Comparison of ENCODE assay signal across 27 mouse cellular contexts in the genomic region with DNA sequence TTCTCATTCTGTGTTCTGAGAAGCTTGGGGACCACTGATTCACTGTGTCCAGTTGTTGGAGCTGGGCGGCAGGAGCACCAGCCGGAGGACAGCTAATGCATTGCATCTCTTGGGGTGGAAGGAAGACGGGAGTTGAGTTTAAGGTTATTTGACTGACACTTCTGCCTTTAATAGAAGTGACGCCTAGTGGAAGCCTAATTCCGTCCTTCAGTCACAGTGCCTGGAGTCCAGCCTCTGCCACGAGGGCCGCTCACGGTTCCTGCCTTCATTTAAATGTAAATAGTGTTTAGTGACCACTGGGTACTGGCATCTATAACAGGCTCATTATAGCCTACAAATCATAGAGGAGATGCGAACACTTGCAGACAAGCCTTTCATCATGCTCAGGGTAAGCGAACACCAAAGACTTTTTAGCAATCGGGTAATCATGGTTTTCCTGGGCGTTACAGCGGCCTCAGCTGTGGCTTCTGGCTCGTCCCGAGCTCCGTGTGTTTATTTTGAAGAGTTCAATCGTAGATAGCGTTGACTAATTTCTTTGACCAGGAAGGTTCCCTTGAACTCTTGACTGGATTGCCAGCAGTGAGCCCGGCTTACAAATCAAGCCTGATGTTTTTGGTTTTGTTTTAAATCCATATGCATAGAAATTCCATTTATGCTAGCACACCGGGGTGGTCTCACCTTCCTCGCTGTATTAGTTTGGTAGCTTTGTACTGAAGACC. TPM values are rescaled to one million over a fixed set of nuclear protein-coding genes. Genes with fewer than 3 reads are reported as not detected.
DNase-seq lines count a peak whose midpoint lies in the region; ATAC-seq lines count a peak whose summit lies in the region.
"Had no signal": no experiment of that assay in that cellular context is flagged by ENCODE, and none has a peak within 500 bp of the region (broad histone marks: within the 10 kb centered on the region; RNA-seq: fewer than 3 reads in every experiment).

No protein-coding gene starts in this region.

- peaks cover 10% of the 10 kb centered on the region for H3K36me3 ChIP-seq in embryonic facial prominence, embryonic 13.5 days
- peaks cover 37% of the 10 kb centered on the region for H3K36me3 ChIP-seq in embryonic facial prominence, embryonic 10.5 days (replicated peaks)
- H3K36me3 ChIP-seq in heart, embryonic 13.5 days: peaks cover 14% of the 10 kb centered on the region
- peaks cover 25% of the 10 kb centered on the region for H3K36me3 ChIP-seq in midbrain, embryonic 10.5 days
- 0 out of 2 replicates have a peak, but pooled peaks cover 3% of the 10 kb centered on the region for H3K36me3 ChIP-seq in midbrain, embryonic 13.5 days
- H3K36me3 ChIP-seq: embryonic facial prominence, embryonic 12.5 days; intestine, embryonic 15.5 days; neural tube, embryonic 12.5 days; stomach, embryonic 15.5 days had no signal

- H3K4me2 ChIP-seq in embryonic facial prominence, embryonic 13.5 days: no peak overlapping the region
- H3K4me2 ChIP-seq in heart, embryonic 13.5 days: no peak overlapping the region
- no peak overlapping the region for H3K4me2 ChIP-seq in midbrain, embryonic 13.5 days (replicated peaks)
- H3K4me2 ChIP-seq: embryonic facial prominence, embryonic 12.5 days; intestine, embryonic 15.5 days; neural tube, embryonic 12.5 days; stomach, embryonic 15.5 days had no signal

- H3K9ac ChIP-seq in embryonic facial prominence, embryonic 13.5 days: no peak overlapping the region
- H3K9ac ChIP-seq in heart, embryonic 13.5 days: no peak overlapping the region
- H3K9ac ChIP-seq in midbrain, embryonic 13.5 days (replicated peaks): no peak overlapping the region
- H3K9ac ChIP-seq: embryonic facial prominence, embryonic 12.5 days; intestine, embryonic 15.5 days; liver, postnatal 0 days; neural tube, embryonic 12.5 days; stomach, embryonic 15.5 days had no signal

- no peak overlapping the region for H3K4me3 ChIP-seq in embryonic facial prominence, embryonic 13.5 days
- H3K4me3 ChIP-seq in embryonic facial prominence, embryonic 10.5 days: no peak overlapping the region
- no peak overlapping the region for H3K4me3 ChIP-seq in heart, embryonic 13.5 days
- no peak overlapping the region for H3K4me3 ChIP-seq in midbrain, embryonic 10.5 days
- H3K4me3 ChIP-seq in midbrain, embryonic 13.5 days (replicated peaks): no peak overlapping the region
- H3K4me3 ChIP-seq: embryonic facial prominence, embryonic 12.5 days; heart, adult 2 months; hindbrain, embryonic 10.5 days; intestine, embryonic 15.5 days; neural tube, embryonic 12.5 days; stomach, embryonic 15.5 days had no signal

- 80% methylated on average over 21 of the region's 21 CpGs for WGBS in embryonic facial prominence, embryonic 13.5 days
- 87% methylated on average over 21 of the region's 21 CpGs for WGBS in embryonic facial prominence, embryonic 10.5 days
- 76% methylated on average over 21 of the region's 21 CpGs for WGBS in heart, embryonic 13.5 days
- 82% methylated on average over 21 of the region's 21 CpGs for WGBS in midbrain, embryonic 10.5 days
- WGBS in midbrain, embryonic 13.5 days: 59% methylated on average over 21 of the region's 21 CpGs

- 0 out of 2 replicates have a peak overlapping the region, but pooled peaks have one; percentile 1 for H3K27ac ChIP-seq in embryonic facial prominence, embryonic 13.5 days
- H3K27ac ChIP-seq in embryonic facial prominence, embryonic 10.5 days (replicated peaks): no peak overlapping the region
- peak overlapping the region; percentile 78; the same call in 1 of the 2 replicates for H3K27ac ChIP-seq in heart, embryonic 13.5 days (replicated peaks)
- H3K27ac ChIP-seq in midbrain, embryonic 10.5 days (replicated peaks): 0 out of 2 replicates have a peak overlapping the region, but pooled peaks have one; percentile 23
- no peak overlapping the region for H3K27ac ChIP-seq in midbrain, embryonic 13.5 days
- H3K27ac ChIP-seq: embryonic facial prominence, embryonic 12.5 days; heart, adult 2 months; hindbrain, embryonic 10.5 days; intestine, embryonic 15.5 days; macrophage; neural tube, embryonic 12.5 days; stomach, embryonic 15.5 days had no signal

- H3K27me3 ChIP-seq in embryonic facial prominence, embryonic 13.5 days: no peaks in the 10 kb centered on the region
- H3K27me3 ChIP-seq in embryonic facial prominence, embryonic 10.5 days (replicated peaks; ENCODE audit: low read depth, poor library complexity, severe bottlenecking): no peaks in the 10 kb centered on the region
- no peaks in the 10 kb centered on the region for H3K27me3 ChIP-seq in heart, embryonic 13.5 days (replicated peaks)
- H3K27me3 ChIP-seq in midbrain, embryonic 10.5 days (ENCODE audit: low read depth, poor library complexity, severe bottlenecking): no peaks in the 10 kb centered on the region
- no peaks in the 10 kb centered on the region for H3K27me3 ChIP-seq in midbrain, embryonic 13.5 days
- H3K27me3 ChIP-seq: embryonic facial prominence, embryonic 12.5 days; intestine, embryonic 15.5 days; neural tube, embryonic 12.5 days; stomach, embryonic 15.5 days had no signal

- no peak for ATAC-seq in embryonic facial prominence, embryonic 13.5 days (ENCODE audit: insufficient number of reproducible peaks, insufficient read depth, low FRiP score, low TSS enrichment, low read depth)
- no peak for ATAC-seq in heart, embryonic 13.5 days (ENCODE audit: extremely low read depth, insufficient number of reproducible peaks, low FRiP score, low TSS enrichment)
- ATAC-seq in midbrain, embryonic 13.5 days: no peak
- ATAC-seq: CD4-positive, CD25-positive, alpha-beta regulatory T cell, adult 4 months; hindbrain, embryonic 16.5 days; intestine, embryonic 15.5 days; liver, postnatal 0 days; lung, postnatal 0 days had no signal

- peaks cover 53% of the 10 kb centered on the region for H3K4me1 ChIP-seq in embryonic facial prominence, embryonic 13.5 days
- H3K4me1 ChIP-seq in embryonic facial prominence, embryonic 10.5 days: peaks cover 39% of the 10 kb centered on the region
- peaks cover 61% of the 10 kb centered on the region for H3K4me1 ChIP-seq in heart, embryonic 13.5 days
- peaks cover 42% of the 10 kb centered on the region for H3K4me1 ChIP-seq in midbrain, embryonic 10.5 days
- H3K4me1 ChIP-seq in midbrain, embryonic 13.5 days (replicated peaks): peaks cover 26% of the 10 kb centered on the region

- no peak for DNase-seq in embryonic facial prominence, embryonic 10.5 days (ENCODE audit: low spot score)
- no peak for DNase-seq in heart, adult 8-10 months (ENCODE audit: low spot score)
- DNase-seq in midbrain, embryonic 10.5 days (ENCODE audit: low spot score): no peak
- peak; percentile 69 for DNase-seq in skeletal muscle tissue, adult 2 months (ENCODE audit: low read depth, low spot score)
- no peak for DNase-seq in cerebellum, adult 9-10 months
- DNase-seq: adrenal gland, postnatal 25 days; cerebellum, adult 11 months; cerebellum, postnatal 10 days; heart, adult 2 months; kidney, adult 8-10 months; kidney, postnatal 25 days; liver; liver, postnatal 0 days; thymus, adult 18-20 months; thymus, postnatal 4 days had no signal

- H3K9me3 ChIP-seq in embryonic facial prominence, embryonic 13.5 days: no peaks in the 10 kb centered on the region
- H3K9me3 ChIP-seq in embryonic facial prominence, embryonic 10.5 days: no peaks in the 10 kb centered on the region
- H3K9me3 ChIP-seq in heart, embryonic 13.5 days: no peaks in the 10 kb centered on the region
- H3K9me3 ChIP-seq in midbrain, embryonic 10.5 days (replicated peaks): no peaks in the 10 kb centered on the region
- H3K9me3 ChIP-seq in midbrain, embryonic 13.5 days: no peaks in the 10 kb centered on the region
- H3K9me3 ChIP-seq: embryonic facial prominence, embryonic 12.5 days; hindbrain, embryonic 10.5 days; intestine, embryonic 15.5 days; neural tube, embryonic 12.5 days; stomach, embryonic 15.5 days had no signal

RNA-seq across cellular contexts. Expression of a gene that starts 10.8 kb away (rescaled TPM):
- polyA plus RNA-seq in embryonic facial prominence, embryonic 13.5 days (2015; fragmentation: Nextera tagmentation; extraction: Ambion mirVana): 52.3 and 55.3 TPM in 2 replicates
- polyA plus RNA-seq in embryonic facial prominence, embryonic 10.5 days (2016; fragmentation: Nextera tagmentation; extraction: Ambion mirVana): 40.5 and 41.6 TPM in 2 replicates
- 28.8 and 31.0 TPM in 2 replicates for polyA plus RNA-seq in heart, embryonic 13.5 days (2015; fragmentation: Nextera tagmentation; extraction: Ambion mirVana)
- total RNA-seq in heart, adult 8-10 months (2022): 10 to 100 TPM; 17.7 to 21.2 (median 19.1) TPM
- polyA plus RNA-seq in midbrain, embryonic 10.5 days (2016; fragmentation: Nextera tagmentation; extraction: Ambion mirVana): 30.0 and 33.6 TPM in 2 replicates
- polyA plus RNA-seq in midbrain, embryonic 13.5 days (2015; fragmentation: Nextera tagmentation; extraction: Ambion mirVana): 26.1 and 26.8 TPM in 2 replicates

Comparison
In these comparisons a context has a peak if more than half of its experiments do, and no peak if none do; other contexts are left out.
1. H3K27ac ChIP-seq: peak in embryonic facial prominence, embryonic 13.5 days (single experiment), heart, embryonic 13.5 days (single experiment) and midbrain, embryonic 10.5 days (single experiment); none in embryonic facial prominence, embryonic 10.5 days (single experiment) and midbrain, embryonic 13.5 days (single experiment).